Mouse (Mus musculus): ENCODE measurements around the gene Catsper3.

Catsper3 gene

GRCm38 (mm10) chr13:55827679-55828140 is 43.3 kb downstream of the Catsper3 start:
- no peak for DNase-seq

GRCm38 (mm10) chr13:55828141-55829017 is 44.0 kb downstream of the Catsper3 start:
- no peak for DNase-seq

- DNase-seq = no peak
Measured at GRCm38 (mm10) chr13:55829018-55829655, 44.8 kb downstream of the Catsper3 start.

- no peak for DNase-seq
Measured at GRCm38 (mm10) chr13:55830081-55830832, 45.9 kb downstream of the Catsper3 start.

- DNase-seq = no peak
Measured at GRCm38 (mm10) chr13:55830833-55831721, 46.7 kb downstream of the Catsper3 start.

GRCm38 (mm10) chr13:55831722-55832160 is 47.4 kb downstream of the Catsper3 start:
- DNase-seq = no peak

GRCm38 (mm10) chr13:55832602-55833001 is 48.2 kb downstream of the Catsper3 start:
- DNase-seq = no peak

GRCm38 (mm10) chr13:55833921-55834320 is 49.6 kb downstream of the Catsper3 start:
- DNase-seq = no peak

- DNase-seq = no peak
Measured at GRCm38 (mm10) chr13:55834667-55835066, 50.3 kb downstream of the Catsper3 start.

- DNase-seq = no peak
Measured at GRCm38 (mm10) chr13:55835548-55836097, 51.3 kb downstream of the Catsper3 start.

GRCm38 (mm10) chr13:55836142-55836625 is 51.8 kb downstream of the Catsper3 start, which contains the start of gene Pitx1:
TSS of gene Pitx1 (minus strand) at chr13:55836192.
- no peak for DNase-seq

GRCm38 (mm10) chr13:55836786-55837780 is 52.7 kb downstream of the Catsper3 start:
- no peak for DNase-seq

- no peak for DNase-seq
Measured at GRCm38 (mm10) chr13:55840223-55840622, 55.9 kb downstream of the Catsper3 start.

- DNase-seq = no peak
Measured at GRCm38 (mm10) chr13:55843700-55844099, 59.3 kb downstream of the Catsper3 start.

- no peak for DNase-seq
Measured at GRCm38 (mm10) chr13:55847805-55848204, 63.4 kb downstream of the Catsper3 start.

- DNase-seq = no peak
Measured at GRCm38 (mm10) chr13:55848604-55849190, 64.3 kb downstream of the Catsper3 start.

GRCm38 (mm10) chr13:55850726-55851125 is 66.4 kb downstream of the Catsper3 start:
- no peak for DNase-seq

GRCm38 (mm10) chr13:55852205-55852604 is 67.8 kb downstream of the Catsper3 start:
- no peak for DNase-seq

GRCm38 (mm10) chr13:55855793-55856192 is 71.4 kb downstream of the Catsper3 start:
- DNase-seq = no peak

- no peak for DNase-seq
Measured at GRCm38 (mm10) chr13:55858463-55858862, 74.1 kb downstream of the Catsper3 start.

Measured in cerebellum, adult 8-10 months (tissue).